Mouse (Mus musculus) midbrain, embryonic 11.5 days (tissue): ENCODE data around the gene Prss12. TPM values are rescaled to one million over a fixed set of nuclear protein-coding genes. Genes with fewer than 3 reads are reported as not detected.

Source experiments
- ATAC-seq: fragments of 200-750 bp; cut with Nextera tagmentation; 2 replicates; pipeline ENCODE4 v1.8.0; 2017; ENCODE audit warnings: moderate TSS enrichment, moderate library complexity; ENCODE audit not compliant: low FRiP score
- DNase-seq: peaks from one replicate; pipeline ENCODE4 v3.0.0; 2015; ENCODE audit warnings: low spot score; ENCODE audit errors: missing footprints
- H3K27ac ChIP-seq: fragments of 300-500 bp; sonication (generic); 2 replicates; pipeline ENCODE4 v1.5.1; 2014; ENCODE audit warnings: low read depth, low read length
- H3K27me3 ChIP-seq: fragments of 300-500 bp; sonication (generic); 2 replicates; pipeline ENCODE4 v1.6.1; 2014; ENCODE audit warnings: mild to moderate bottlenecking, low read length, moderate library complexity, mixed read lengths; ENCODE audit not compliant: control insufficient read depth, insufficient read depth
- H3K36me3 ChIP-seq: fragments of 300-500 bp; sonication (generic); 2 replicates; pipeline ENCODE4 v1.6.1; 2014; ENCODE audit warnings: mild to moderate bottlenecking, low read length, moderate library complexity, mixed read lengths; ENCODE audit not compliant: control insufficient read depth, insufficient read depth
- H3K4me1 ChIP-seq: fragments of 300-500 bp; sonication (generic); 2 replicates; pipeline ENCODE4 v1.6.1; 2014; ENCODE audit warnings: low read length; ENCODE audit not compliant: control insufficient read depth, insufficient read depth
- H3K4me2 ChIP-seq: fragments of 300-500 bp; sonication (generic); 2 replicates; pipeline ENCODE4 v1.6.1; 2014; ENCODE audit warnings: mild to moderate bottlenecking, moderate library complexity
- H3K4me3 ChIP-seq: fragments of 300-500 bp; sonication (generic); 2 replicates; pipeline ENCODE4 v1.5.1; 2014; ENCODE audit warnings: low read depth, low read length
- H3K9ac ChIP-seq: fragments of 300-500 bp; sonication (generic); 2 replicates; pipeline ENCODE4 v1.6.1; 2014; ENCODE audit warnings: low read length
- H3K9me3 ChIP-seq: fragments of 300-500 bp; sonication (generic); 2 replicates; pipeline ENCODE4 v1.6.1; 2016; ENCODE audit warnings: low read length; ENCODE audit not compliant: control insufficient read depth
- WGBS: fragments of 180-500 bp; shearing (Covaris S2); extraction: QIAGEN DNeasy Blood & Tissue Kit; methylation state at CpG from one replicate; pipeline ENCODE4 v1.1.7; 2014; 5-methylcytosine and 5-hydroxymethylcytosine counted together
- polyA plus RNA-seq: library from polyadenylated mRNA; unstranded; fragments of >200 nt; fragmentation: Nextera tagmentation; extraction: Ambion mirVana; gene quantifications from 2 replicates; pipeline ENCODE4 v1.2.1, GENCODE M21; 2014

Prss12 gene
- polyA plus RNA-seq, 1 experiment from 2014 or later = 6.4 TPM

DNA sequence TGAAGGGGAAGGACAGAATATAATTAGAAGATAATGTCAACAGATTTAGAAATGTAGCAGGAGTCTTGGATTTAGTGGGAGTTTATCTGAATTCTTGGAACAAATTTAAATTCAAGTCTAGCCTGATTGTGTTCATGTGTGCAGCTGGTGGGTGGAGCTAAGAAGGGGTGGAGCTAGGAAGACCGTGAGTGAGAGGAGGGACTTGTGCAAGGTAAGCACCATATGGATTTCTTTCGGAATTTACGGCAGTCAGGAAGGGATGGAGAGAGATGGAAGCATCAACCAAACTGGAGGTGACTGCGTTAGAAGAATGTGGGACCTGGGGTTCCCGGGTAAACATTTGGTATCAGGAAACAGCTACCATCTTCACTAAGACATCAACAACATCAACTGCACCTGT is 68.2 kb downstream of the Prss12 start:
- H3K4me1 ChIP-seq = no peaks in the 10 kb centered on the region

DNA sequence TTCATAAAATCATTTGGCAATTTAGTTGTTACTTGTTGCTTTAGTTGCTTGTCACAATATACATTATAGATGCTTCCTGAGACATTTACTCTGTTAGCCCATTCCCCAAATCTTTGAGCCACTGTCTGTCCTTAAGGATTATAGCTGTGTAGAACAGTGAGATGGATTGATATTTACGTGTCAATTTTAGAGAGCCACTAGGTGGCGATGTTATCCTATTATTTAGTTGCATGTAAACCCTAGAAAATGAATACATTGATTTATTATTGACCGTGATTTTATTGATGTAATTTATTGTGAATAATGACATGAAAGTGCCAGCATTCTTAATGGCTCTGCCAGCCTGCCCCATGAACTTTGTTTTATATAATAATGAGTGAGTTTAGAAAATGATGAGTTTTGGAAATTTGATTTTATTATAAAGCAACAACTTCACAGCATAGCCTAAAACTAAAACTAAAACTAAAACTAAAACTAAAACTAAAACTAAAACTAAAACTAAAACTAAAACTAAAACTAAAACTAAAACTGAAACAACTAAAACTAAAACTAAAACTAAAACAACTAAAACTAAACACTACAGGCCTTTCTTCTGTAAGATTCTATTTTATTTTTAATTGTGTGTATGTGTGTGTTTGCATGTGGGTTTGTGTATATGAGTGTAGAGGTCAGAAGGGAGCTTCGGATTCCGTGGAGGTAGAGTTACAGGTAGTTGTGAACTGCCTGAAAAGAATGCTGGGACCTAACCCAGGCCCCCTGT is 69.1 kb downstream of the Prss12 start:
- Histone ChIP-seq H3K9ac (no peak overlapping the region), H3K4me1 (no peaks in the 10 kb centered on the region), H3K27ac (no peak overlapping the region), H3K4me2 (no peak overlapping the region), H3K27me3 (no peaks in the 10 kb centered on the region), H3K36me3 (no peaks in the 10 kb centered on the region), H3K9me3 (no peaks in the 10 kb centered on the region), H3K4me3 (no peak overlapping the region)
- peak; percentile 92 for DNase-seq
- peak; percentile 36 for ATAC-seq
- 22% methylated on average over 5 of the region's 5 CpGs for WGBS

More for the DNA sequence above, 68.2 kb downstream of the Prss12 start:
- Histone ChIP-seq H3K9me3 (no peaks in the 10 kb centered on the region), H3K4me3 (no peak overlapping the region), H3K27ac (no peak overlapping the region), H3K36me3 (no peaks in the 10 kb centered on the region), H3K27me3 (no peaks in the 10 kb centered on the region), H3K9ac (no peak overlapping the region), H3K4me2 (no peak overlapping the region)
- 64% methylated on average over 5 of the region's 5 CpGs for WGBS
- DNase-seq (peak; percentile 78), ATAC-seq (no peak; the same call in 1 of the 2 replicates)

DNA sequence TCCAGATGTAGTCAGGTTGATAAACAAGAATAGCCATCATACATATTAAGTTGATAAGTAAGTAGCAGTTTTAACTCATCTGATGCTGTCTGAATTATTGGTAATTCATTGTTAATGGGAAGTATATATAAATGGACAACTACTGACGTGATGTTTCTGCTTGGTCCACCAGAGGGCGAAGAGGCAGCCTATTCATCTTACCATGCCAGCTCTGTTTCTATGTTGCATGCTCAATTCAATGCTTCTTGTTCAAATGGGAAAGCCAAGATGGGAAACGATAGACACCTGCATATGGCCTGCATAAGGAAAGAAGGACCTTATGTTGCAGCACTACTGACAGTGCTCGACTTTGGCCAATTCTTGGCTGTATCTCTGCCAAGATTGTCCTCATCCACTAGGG is 70.1 kb downstream of the Prss12 start:
- Histone ChIP-seq H3K27me3 (no peaks in the 10 kb centered on the region), H3K4me2 (no peak overlapping the region), H3K27ac (no peak overlapping the region), H3K4me1 (no peaks in the 10 kb centered on the region), H3K9ac (no peak overlapping the region), H3K9me3 (no peaks in the 10 kb centered on the region), H3K4me3 (no peak overlapping the region), H3K36me3 (no peaks in the 10 kb centered on the region)
- DNase-seq (peak; percentile 89), ATAC-seq (peak; percentile 54; the same call in 1 of the 2 replicates)
- 36% methylated on average over 4 of the region's 4 CpGs for WGBS

- ATAC-seq (peak; percentile 61), DNase-seq (peak; percentile 85)
- Histone ChIP-seq H3K4me2 (no peak overlapping the region), H3K27me3 (no peaks in the 10 kb centered on the region), H3K9ac (no peak overlapping the region), H3K4me3 (no peak overlapping the region), H3K27ac (no peak overlapping the region; the same call in 1 of the 2 replicates), H3K4me1 (peaks cover 2% of the 10 kb centered on the region; the same call in 1 of the 2 replicates), H3K9me3 (no peaks in the 10 kb centered on the region), H3K36me3 (no peaks in the 10 kb centered on the region)
- 53% methylated on average over 11 of the region's 11 CpGs for WGBS
Measured at GRCm38 (mm10) chr3:123526313-123527067, 79.8 kb downstream of the Prss12 start.

GRCm38 (mm10) chr3:123527806-123528507 is 81.2 kb downstream of the Prss12 start:
- no peak overlapping the region for H3K4me2 ChIP-seq
- no peaks in the 10 kb centered on the region for H3K9me3 ChIP-seq
- H3K36me3 ChIP-seq = no peaks in the 10 kb centered on the region
- WGBS = 85% methylated on average over 10 of the region's 10 CpGs
- H3K9ac ChIP-seq = no peak overlapping the region
- no peak for ATAC-seq
- H3K27ac ChIP-seq = no peak overlapping the region
- H3K4me1 ChIP-seq = peaks cover 2% of the 10 kb centered on the region; the same call in 1 of the 2 replicates
- DNase-seq = no peak
- no peaks in the 10 kb centered on the region for H3K27me3 ChIP-seq
- H3K4me3 ChIP-seq = no peak overlapping the region

GRCm38 (mm10) chr3:123531124-123531523 is 84.4 kb downstream of the Prss12 start:
- no peak for DNase-seq
- H3K36me3 ChIP-seq = no peaks in the 10 kb centered on the region
- H3K4me3 ChIP-seq = no peak overlapping the region
- H3K27me3 ChIP-seq = no peaks in the 10 kb centered on the region
- whole genome bisulfite sequencing = 86% methylated on average over 2 of the region's 2 CpGs
- ATAC-seq = no peak
- no peak overlapping the region for H3K9ac ChIP-seq
- H3K27ac ChIP-seq = no peak overlapping the region
- no peaks in the 10 kb centered on the region for H3K9me3 ChIP-seq
- peaks cover 2% of the 10 kb centered on the region; the same call in 1 of the 2 replicates for H3K4me1 ChIP-seq
- H3K4me2 ChIP-seq = no peak overlapping the region

GRCm38 (mm10) chr3:123537279-123537678 is 90.6 kb downstream of the Prss12 start:
- Histone ChIP-seq H3K9me3 (no peaks in the 10 kb centered on the region), H3K9ac (no peak overlapping the region), H3K27me3 (no peaks in the 10 kb centered on the region), H3K36me3 (no peaks in the 10 kb centered on the region), H3K4me2 (no peak overlapping the region), H3K4me1 (no peaks in the 10 kb centered on the region), H3K4me3 (no peak overlapping the region), H3K27ac (no peak overlapping the region)
- DNase-seq (no peak), ATAC-seq (no peak)
- 83% methylated on average over 1 of the region's 1 CpGs for WGBS

- whole genome bisulfite sequencing = 88% methylated on average over 6 of the region's 6 CpGs
- Histone ChIP-seq H3K27me3 (no peaks in the 10 kb centered on the region), H3K36me3 (no peaks in the 10 kb centered on the region), H3K4me2 (no peak overlapping the region), H3K4me3 (no peak overlapping the region), H3K9ac (no peak overlapping the region), H3K9me3 (no peaks in the 10 kb centered on the region), H3K4me1 (no peaks in the 10 kb centered on the region), H3K27ac (no peak overlapping the region)
- DNase-seq (no peak), ATAC-seq (no peak)
Measured at GRCm38 (mm10) chr3:123543585-123544304, 97.0 kb downstream of the Prss12 start.
